In genomic region chr16:95855230-95855629, GRCm38 (mm10) we compare ENCODE assay signal across 12 mouse cellular contexts.
DNase-seq lines count a peak whose midpoint lies in the region; ATAC-seq and TF ChIP-seq lines count a peak whose summit lies in the region.
"Had no signal": no experiment of that assay in that cellular context is flagged by ENCODE, and none has a peak within 500 bp of the region (broad histone marks: within the 10 kb centered on the region; RNA-seq: fewer than 3 reads in every experiment).

No protein-coding gene starts in this region.

- H3K4me1 ChIP-seq in heart, embryonic 11.5 days (ENCODE audit: control insufficient read depth, insufficient read depth, low read length), result no peaks in the 10 kb centered on the region
- H3K4me1 ChIP-seq in small intestine, adult 2 months (ENCODE audit: control insufficient read depth, insufficient read depth, insufficient read length, low read length), result peaks cover 16% of the 10 kb centered on the region; the same call in 1 of the 2 replicates

- H3K4me2 ChIP-seq in heart, embryonic 11.5 days, result no peak overlapping the region
- H3K4me2 ChIP-seq: hindbrain, embryonic 14.5 days had no signal

- no peaks in the 10 kb centered on the region for H3K27me3 ChIP-seq in heart, embryonic 11.5 days (ENCODE audit: control insufficient read depth, insufficient read depth, low read length)
- H3K27me3 ChIP-seq in small intestine, adult 2 months (ENCODE audit: control insufficient read depth, insufficient read depth, low read length), result no peaks in the 10 kb centered on the region
- H3K27me3 ChIP-seq: CH12.LX had no signal

- intact Hi-C loops in left cerebral cortex, postnatal 25 days (cut with DNase I), result no loop called here

- peak; percentile 39 to 44 for DNase-seq in heart, adult 9 months (ENCODE audit: low spot score in 2 of 2)
- DNase-seq in adrenal gland, postnatal 14 days, result peak; percentile 55
- DNase-seq in large intestine, adult 2 months (ENCODE audit: low read depth, low spot score), result peak; percentile 93
- DNase-seq in left cerebral cortex, postnatal 25 days (ENCODE audit: low spot score in 2 of 2), result no peak
- DNase-seq in spleen, postnatal 4 days (ENCODE audit: low spot score in 2 of 2), result no peak
- DNase-seq in B cell, adult 2 months, result no peak
- DNase-seq: forebrain, postnatal 0 days had no signal

- no peak overlapping the region for H3K27ac ChIP-seq in heart, embryonic 11.5 days (ENCODE audit: low read depth, low read length)
- peak overlapping the region; percentile 64 for H3K27ac ChIP-seq in small intestine, adult 2 months (ENCODE audit: insufficient read depth, low read depth, low read length)
- H3K27ac ChIP-seq: hindbrain, embryonic 14.5 days had no signal

- no peaks in the 10 kb centered on the region for H3K9me3 ChIP-seq in heart, embryonic 11.5 days (replicated peaks; ENCODE audit: control insufficient read depth, low read length)

- TF ChIP-seq POLR2A in small intestine, adult 2 months (IDR thresholded peaks at IDR 0.05; ENCODE audit: low read depth, low read length), result no peak

- no peaks in the 10 kb centered on the region for H3K36me3 ChIP-seq in heart, embryonic 11.5 days (ENCODE audit: control insufficient read depth, insufficient read depth, low read length)
- H3K36me3 ChIP-seq in small intestine, adult 2 months (ENCODE audit: control insufficient read depth, insufficient read depth, low read length), result no peaks in the 10 kb centered on the region

- 77% methylated on average over 2 of the region's 2 CpGs for WGBS in heart, embryonic 11.5 days (ENCODE audit: insufficient replicate concordance)
- 22% methylated on average over 2 of the region's 2 CpGs for WGBS in large intestine, adult 2 months
- 12% methylated on average over 2 of the region's 2 CpGs for WGBS in small intestine, adult 2 months

- no peak overlapping the region for H3K9ac ChIP-seq in heart, embryonic 11.5 days (ENCODE audit: low read depth, low read length)
- H3K9ac ChIP-seq: forebrain, postnatal 0 days; hindbrain, embryonic 14.5 days had no signal

- no peak for ATAC-seq in heart, embryonic 11.5 days (replicated peaks; ENCODE audit: insufficient number of reproducible peaks, low FRiP score, low TSS enrichment)
- ATAC-seq: activated CD4-positive, CD25-positive, alpha-beta regulatory T cell, adult 4 months; forebrain, postnatal 0 days had no signal

- no peak overlapping the region for H3K4me3 ChIP-seq in heart, embryonic 11.5 days (ENCODE audit: low read depth, low read length)
- no peak overlapping the region for H3K4me3 ChIP-seq in small intestine, adult 2 months (ENCODE audit: low read depth, low read length)

- no peak for TF ChIP-seq CTCF in small intestine, adult 2 months (IDR thresholded peaks at IDR 0.05; ENCODE audit: extremely low read depth, insufficient read length, insufficient replicate concordance, low read depth, low read length)

Comparison
In these comparisons a context has a peak if more than half of its experiments do, and no peak if none do; other contexts are left out.
1. DNase-seq: peak in heart, adult 9 months (2 of 2), adrenal gland, postnatal 14 days (single experiment) and large intestine, adult 2 months (single experiment); none in left cerebral cortex, postnatal 25 days (0 of 2), spleen, postnatal 4 days (0 of 2) and B cell, adult 2 months (0 of 2).